Mouse (Mus musculus) intestine, embryonic 14.5 days (tissue): ENCODE data around the gene Osgep. TPM values are rescaled to one million over a fixed set of nuclear protein-coding genes. Genes with fewer than 3 reads are reported as not detected.
A peak's percentile ranks its signal among the peaks of the same experiment; 100 is the strongest.
"Not testable (repeated sequence)": the region's sequence is repeated elsewhere in the genome, so short reads cannot be mapped to it uniquely, and the experiment has no call there.

Experiments
- ATAC-seq: fragments of 200-750 bp; cut with Nextera tagmentation; replicated peaks from 2 replicates; pipeline ENCODE4 v1.8.0; 2017; ENCODE audit warnings: low read depth, moderate number of reproducible peaks, moderate TSS enrichment, moderate library complexity; ENCODE audit not compliant: low FRiP score, low TSS enrichment
- DNase-seq: peaks from one replicate; pipeline ENCODE4 v3.0.0-alpha.2; 2018; ENCODE audit warnings: low spot score
- H3K27ac ChIP-seq: fragments of 300-500 bp; sonication (generic); 2 replicates; pipeline ENCODE4 v1.5.1; 2014; ENCODE audit warnings: low read depth, mild to moderate bottlenecking, control low read depth
- H3K27me3 ChIP-seq: fragments of 300-500 bp; sonication (generic); replicated peaks from 2 replicates; pipeline ENCODE4 v1.6.1; 2014; ENCODE audit warnings: low read length, control low read depth; ENCODE audit not compliant: control insufficient read depth, insufficient read depth
- H3K36me3 ChIP-seq: fragments of 300-500 bp; sonication (generic); 2 replicates; pipeline ENCODE4 v1.6.1; 2014; ENCODE audit warnings: low read length, control low read depth; ENCODE audit not compliant: control insufficient read depth, insufficient read depth
- H3K4me1 ChIP-seq: fragments of 300-500 bp; sonication (generic); replicated peaks from 2 replicates; pipeline ENCODE4 v1.6.1; 2014; ENCODE audit warnings: low read length, control low read depth, mixed read lengths; ENCODE audit not compliant: control insufficient read depth, insufficient read depth
- H3K4me2 ChIP-seq: fragments of 300-500 bp; sonication (generic); 2 replicates; pipeline ENCODE4 v1.6.1; 2014; ENCODE audit warnings: low read length
- H3K4me3 ChIP-seq: fragments of 300-500 bp; sonication (generic); 2 replicates; pipeline ENCODE4 v1.5.1; 2014; ENCODE audit warnings: low read depth, low read length, control low read depth, mixed read lengths
- H3K9ac ChIP-seq: fragments of 300-500 bp; sonication (generic); 2 replicates; pipeline ENCODE4 v1.6.1; 2014; ENCODE audit warnings: mild to moderate bottlenecking, low read length
- H3K9me3 ChIP-seq: fragments of 300-500 bp; sonication (generic); 2 replicates; pipeline ENCODE4 v1.6.1; 2016; ENCODE audit warnings: low read length, control low read depth; ENCODE audit not compliant: control insufficient read depth
- WGBS: fragments of 180-500 bp; shearing (Covaris S2); extraction: QIAGEN DNeasy Blood & Tissue Kit; methylation state at CpG from one replicate; pipeline ENCODE4 v1.1.7; 2014; 5-methylcytosine and 5-hydroxymethylcytosine counted together
- polyA plus RNA-seq: library from polyadenylated mRNA; unstranded; fragments of >200 nt; fragmentation: Nextera tagmentation; extraction: Ambion mirVana; gene quantifications from 2 replicates; pipeline ENCODE4 v1.2.1, GENCODE M21; 2014

Gene Osgep
- polyA plus RNA-seq, 1 experiment from 2014 or later = 140 TPM

DNA sequence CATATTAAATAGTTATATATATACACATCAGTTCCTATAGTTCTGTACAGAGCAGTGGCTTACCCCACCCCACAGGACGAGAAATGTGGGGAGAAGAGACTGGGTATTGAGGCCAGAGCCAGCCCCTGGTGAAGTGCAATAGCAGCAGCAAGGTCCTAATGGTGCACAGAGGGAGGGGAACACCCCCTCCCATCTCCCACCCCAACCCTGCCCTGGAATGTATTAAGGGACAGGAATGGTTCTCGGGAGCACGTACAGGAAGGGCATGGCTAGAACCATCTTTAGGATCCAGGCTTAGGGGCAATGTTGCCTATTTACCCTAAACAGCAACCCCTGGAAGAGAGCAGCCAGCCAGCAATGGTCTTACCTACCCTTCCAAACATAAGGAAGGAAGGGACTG lies 2.7 kb upstream of the Osgep start:
- Histone ChIP-seq H3K9me3 (no peaks in the 10 kb centered on the region), H3K27ac (no peak overlapping the region), H3K4me2 (no peak overlapping the region), H3K4me3 (no peak overlapping the region), H3K4me1 (peaks cover 13% of the 10 kb centered on the region), H3K27me3 (no peaks in the 10 kb centered on the region), H3K9ac (no peak overlapping the region), H3K36me3 (peaks cover 37% of the 10 kb centered on the region)
- DNase-seq = no peak
- 67% methylated on average over 3 of the region's 3 CpGs for WGBS
- ATAC-seq = no peak

DNA sequence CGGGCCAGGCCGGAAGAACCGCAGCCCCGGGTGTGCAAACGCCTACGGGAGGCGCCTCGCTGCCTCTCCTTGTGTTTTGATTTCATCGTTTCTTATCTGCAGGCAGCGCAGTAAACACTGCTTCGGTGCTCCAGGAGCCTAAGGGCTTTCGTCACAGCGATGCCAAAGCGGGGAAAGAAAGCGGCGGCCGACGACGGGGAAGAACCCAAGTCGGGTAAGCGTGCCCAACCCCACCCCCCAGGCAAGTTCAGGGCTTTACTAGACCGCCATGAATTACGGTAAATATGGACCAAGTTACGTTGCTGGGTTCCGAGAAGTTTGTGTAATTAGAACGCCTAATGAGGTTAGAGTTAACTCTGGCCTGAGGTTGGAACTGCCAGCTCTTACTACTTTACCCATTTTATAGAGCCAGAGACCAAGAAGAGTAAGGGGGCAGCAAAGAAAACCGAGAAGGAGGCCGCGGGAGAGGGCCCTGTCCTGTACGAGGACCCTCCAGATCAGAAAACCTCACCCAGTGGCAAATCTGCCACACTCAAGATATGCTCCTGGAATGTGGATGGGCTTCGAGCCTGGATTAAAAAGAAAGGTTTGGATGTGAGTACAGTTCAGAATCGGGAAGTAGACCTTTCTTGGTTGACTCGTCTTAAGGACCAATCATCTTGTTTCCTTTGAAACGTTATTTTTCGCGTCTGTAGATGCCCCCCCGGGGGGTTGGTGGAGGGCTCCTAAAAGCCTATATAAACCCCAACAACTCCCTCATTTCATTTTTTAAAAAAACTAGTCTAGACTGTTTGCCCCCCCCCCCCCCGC lies 623 bp upstream of the Osgep start:
- peak; percentile 16; the same call in 1 of the 2 replicates for ATAC-seq
- Histone ChIP-seq H3K4me1 (peaks cover 13% of the 10 kb centered on the region), H3K27ac (peak overlapping the region; percentile 96), H3K27me3 (no peaks in the 10 kb centered on the region), H3K4me3 (peak overlapping the region; percentile 94), H3K9ac (peak overlapping the region; percentile 93), H3K4me2 (peak overlapping the region; percentile 91), H3K36me3 (peaks cover 37% of the 10 kb centered on the region), H3K9me3 (no peaks in the 10 kb centered on the region)
- DNase-seq = no peak
- under 1% methylated on average over 38 of the region's 38 CpGs for WGBS

DNA sequence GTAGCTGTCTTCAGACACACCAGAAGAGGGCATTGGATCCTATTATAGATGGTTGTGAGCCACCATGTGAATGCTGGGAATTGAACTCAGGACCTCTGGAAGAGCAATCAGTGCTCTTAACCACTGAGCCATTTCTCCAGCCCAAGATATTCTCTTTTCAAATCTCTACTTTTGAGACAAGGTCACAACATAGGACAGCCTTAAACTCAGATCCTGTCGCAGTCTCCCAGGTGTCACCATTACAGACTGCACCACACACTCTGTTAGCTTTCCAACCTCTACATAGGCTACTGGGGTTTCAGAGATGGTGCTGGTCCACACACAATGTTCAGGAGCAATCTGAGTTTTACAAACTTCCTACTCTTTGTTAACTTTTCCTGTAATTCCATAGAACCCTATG lies 1.3 kb downstream of the Osgep start:
- ATAC-seq = not testable (repeated sequence)
- H3K9ac ChIP-seq = peak overlapping the region; percentile 93

DNA sequence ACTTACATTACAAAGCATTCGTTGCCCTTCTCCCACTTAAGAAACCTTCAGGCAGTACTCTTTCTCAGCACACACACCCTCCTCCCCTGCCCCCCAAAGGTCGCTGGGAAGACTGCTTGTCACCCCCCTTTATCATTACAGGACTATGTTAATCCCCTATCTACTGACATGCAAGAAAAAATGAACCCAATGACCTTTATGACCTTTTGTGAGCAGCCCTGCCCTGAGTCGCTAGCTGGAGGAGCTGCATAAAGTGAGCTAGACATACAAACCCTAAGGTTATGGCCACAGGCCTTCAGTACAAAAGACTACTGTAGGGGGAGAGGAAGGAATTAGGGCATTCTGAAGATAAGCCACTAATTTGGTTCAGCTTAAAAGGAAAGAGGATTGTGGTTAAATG lies 13.3 kb downstream of the Osgep start:
- Histone ChIP-seq H3K27me3 (no peaks in the 10 kb centered on the region), H3K27ac (no peak overlapping the region), H3K9me3 (no peaks in the 10 kb centered on the region), H3K36me3 (peaks cover 50% of the 10 kb centered on the region), H3K4me2 (no peak overlapping the region), H3K4me3 (no peak overlapping the region), H3K4me1 (no peaks in the 10 kb centered on the region), H3K9ac (no peak overlapping the region)
- WGBS = 55% methylated on average over 3 of the region's 3 CpGs
- DNase-seq = no peak
- no peak for ATAC-seq

More for the DNA sequence above, 1.3 kb downstream of the Osgep start:
- not testable (repeated sequence) for H3K27ac ChIP-seq, DNase-seq, H3K27me3 ChIP-seq, H3K4me1 ChIP-seq, H3K9me3 ChIP-seq
- Histone ChIP-seq H3K4me2 (peak overlapping the region; percentile 91), H3K4me3 (peak overlapping the region; percentile 94), H3K36me3 (peaks cover 43% of the 10 kb centered on the region)
- 81% methylated on average over 1 of the region's 1 CpGs for WGBS

DNA sequence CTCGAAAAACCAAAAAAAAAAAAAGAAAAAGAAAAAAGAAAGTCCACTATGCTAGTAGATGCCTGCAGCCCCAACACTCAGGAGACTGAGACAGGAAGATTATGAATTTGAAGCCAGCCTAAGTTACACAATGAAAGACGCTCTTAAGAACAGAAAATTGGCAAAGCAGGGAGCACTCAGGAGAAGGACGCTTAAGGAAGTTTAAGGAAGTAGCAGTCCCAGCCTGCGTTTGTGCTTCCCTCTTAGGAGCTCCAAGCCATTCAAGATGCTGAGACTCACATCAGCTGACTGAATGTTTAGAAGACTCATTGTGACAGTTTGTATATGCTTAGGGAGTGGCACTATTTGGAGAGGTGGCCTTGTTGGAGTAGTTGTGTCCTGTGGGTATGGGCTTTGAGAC lies 16.6 kb downstream of the Osgep start:
- Histone ChIP-seq H3K4me1 (no peaks in the 10 kb centered on the region), H3K27me3 (no peaks in the 10 kb centered on the region), H3K9me3 (no peaks in the 10 kb centered on the region), H3K27ac (no peak overlapping the region), H3K4me2 (no peak overlapping the region), H3K9ac (no peak overlapping the region), H3K36me3 (peaks cover 21% of the 10 kb centered on the region), H3K4me3 (no peak overlapping the region)
- 70% methylated on average over 4 of the region's 4 CpGs for WGBS
- ATAC-seq = no peak
- no peak for DNase-seq

DNA sequence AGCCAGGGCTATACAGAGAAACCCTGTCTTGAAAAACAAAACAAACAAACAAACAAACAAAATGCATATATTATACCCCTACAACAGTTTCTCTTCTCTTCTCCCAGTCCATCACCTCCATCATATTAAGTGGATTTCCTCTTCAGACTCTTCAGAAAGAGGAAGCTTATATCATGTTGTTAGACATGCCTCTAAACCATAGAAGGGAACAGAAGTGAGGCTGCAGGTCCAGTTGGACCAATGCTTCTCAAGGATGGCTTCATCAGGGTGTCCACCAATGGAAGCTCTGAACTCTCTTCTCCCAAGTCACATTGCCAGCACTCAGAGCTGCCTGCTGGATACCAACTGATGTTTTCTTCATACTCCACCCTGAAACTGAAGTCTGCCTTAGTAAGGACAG lies 19.4 kb downstream of the Osgep start:
- H3K27me3 ChIP-seq, ATAC-seq: not testable (repeated sequence)

DNA sequence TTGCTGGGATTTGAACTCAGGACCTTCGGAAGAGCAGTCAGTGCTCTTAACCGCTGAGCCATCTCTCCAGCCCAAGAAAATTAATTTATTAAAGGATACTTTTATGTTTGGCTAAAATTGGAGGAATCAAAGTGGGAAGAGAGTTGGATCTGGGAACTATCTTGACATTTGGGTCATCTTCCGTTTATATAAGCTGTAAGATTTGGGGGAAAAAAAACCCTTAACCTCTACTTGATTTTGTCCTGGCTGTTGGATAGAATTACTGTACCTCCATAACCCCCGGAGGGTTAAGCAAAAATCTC lies 19.9 kb downstream of the Osgep start:
- Histone ChIP-seq H3K4me2 (no peak overlapping the region), H3K9me3 (no peaks in the 10 kb centered on the region), H3K27me3 (no peaks in the 10 kb centered on the region), H3K4me1 (no peaks in the 10 kb centered on the region), H3K27ac (no peak overlapping the region), H3K36me3 (no peaks in the 10 kb centered on the region), H3K4me3 (no peak overlapping the region), H3K9ac (no peak overlapping the region)
- ATAC-seq (no peak), DNase-seq (no peak)
- WGBS = 80% methylated on average over 4 of the region's 4 CpGs

More for the DNA sequence above, 19.4 kb downstream of the Osgep start:
- H3K36me3 ChIP-seq, H3K27ac ChIP-seq, H3K9ac ChIP-seq, H3K4me1 ChIP-seq, H3K9me3 ChIP-seq, DNase-seq, H3K4me3 ChIP-seq, H3K4me2 ChIP-seq: not testable (repeated sequence)

DNA sequence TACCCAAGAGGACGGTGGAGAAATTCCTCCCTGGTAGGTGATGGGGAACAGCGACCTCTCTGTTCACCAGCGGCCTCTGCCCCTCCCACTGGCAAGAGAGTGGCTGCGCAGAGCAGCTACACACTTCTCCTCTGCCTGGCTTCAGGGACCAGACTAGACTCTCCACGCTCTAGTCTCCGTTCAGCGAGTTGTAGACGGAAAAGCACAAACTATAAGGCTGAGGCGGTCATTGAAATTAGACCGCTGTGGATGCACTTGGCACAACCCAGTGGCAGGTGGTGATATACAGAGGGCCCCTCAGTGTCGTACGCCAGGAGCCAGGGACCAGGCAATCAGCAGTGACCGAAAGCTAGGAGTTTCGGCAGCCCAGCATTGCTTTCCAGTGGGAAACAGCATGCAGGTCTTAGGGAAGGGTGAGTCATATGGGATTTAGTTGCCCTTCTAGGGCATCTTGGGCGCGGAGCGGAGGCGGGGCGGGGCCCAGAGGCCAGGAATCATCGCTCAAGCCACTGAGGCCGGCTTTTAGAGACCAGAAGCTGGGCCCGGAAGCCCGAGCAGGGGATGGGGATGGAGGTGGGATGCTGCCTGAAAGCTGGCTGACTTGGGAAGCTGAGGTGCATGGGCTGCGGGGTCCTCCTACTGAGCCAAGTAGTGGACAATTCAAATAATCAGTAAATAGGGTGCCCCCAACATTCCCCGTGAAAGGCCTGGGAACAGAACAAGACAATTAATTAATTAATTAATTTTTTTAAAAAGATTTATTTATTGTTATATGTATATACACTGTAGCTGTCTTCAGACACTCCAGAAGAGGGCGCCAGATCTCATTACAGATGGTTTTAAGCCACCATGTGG lies 20.5 kb downstream of the Osgep start:
- H3K36me3 ChIP-seq = no peaks in the 10 kb centered on the region
- H3K4me3 ChIP-seq = peak overlapping the region; percentile 39
- H3K9ac ChIP-seq = peak overlapping the region; percentile 37; the same call in 1 of the 2 replicates
- 5% methylated on average over 26 of the region's 26 CpGs for WGBS
- no peaks in the 10 kb centered on the region for H3K27me3 ChIP-seq
- no peak overlapping the region for H3K27ac ChIP-seq
- no peaks in the 10 kb centered on the region for H3K4me1 ChIP-seq
- ATAC-seq (peak; percentile 85), DNase-seq (peak; percentile 79)
- no peaks in the 10 kb centered on the region for H3K9me3 ChIP-seq
- peak overlapping the region; percentile 66 for H3K4me2 ChIP-seq
